Mouse (Mus musculus): ENCODE measurements at regions not wholly inside any gene's neighbourhood (a gene's known extent, or its start where the extent isn't known, plus 50 kb on each side); places are given as distances from the start of the nearest gene placed in this dataset.

- Histone ChIP-seq H3K9ac (replicated peaks; ENCODE audit: low read length) (no peak overlapping the region), H3K4me1 (ENCODE audit: insufficient read depth, low read length) (no peaks in the 10 kb centered on the region), H3K4me3 (ENCODE audit: low read length) (no peak overlapping the region), H3K27ac (no peak overlapping the region), H3K36me3 (ENCODE audit: insufficient read depth, low read length) (no peaks in the 10 kb centered on the region), H3K4me2 (ENCODE audit: low read depth, low read length) (no peak overlapping the region), H3K9me3 (ENCODE audit: low read length) (no peaks in the 10 kb centered on the region), H3K27me3 (ENCODE audit: insufficient read depth, low read length) (no peaks in the 10 kb centered on the region)
- ATAC-seq (no peak), DNase-seq (ENCODE audit: low spot score) (no peak)
- no peak for TF ChIP-seq CTCF (IDR thresholded peaks at IDR 0.05; ENCODE audit: low read depth)
- WGBS: 75% methylated on average over 1 of the region's 1 CpGs
Measured at GRCm38 (mm10) chr7:63313096-63313495, 100.7 kb upstream of the Chrna7 start.

- no peak overlapping the region for H3K9ac ChIP-seq (replicated peaks; ENCODE audit: low read length)
- H3K27ac ChIP-seq: no peak overlapping the region
- DNase-seq (ENCODE audit: low spot score) (peak; percentile 77), ATAC-seq (peak; percentile 61)
- no peaks in the 10 kb centered on the region for H3K36me3 ChIP-seq (ENCODE audit: insufficient read depth, low read length)
- no peaks in the 10 kb centered on the region for H3K4me1 ChIP-seq (ENCODE audit: insufficient read depth, low read length)
- H3K4me3 ChIP-seq (ENCODE audit: low read length): no peak overlapping the region
- H3K4me2 ChIP-seq (ENCODE audit: low read depth, low read length): no peak overlapping the region
- no peaks in the 10 kb centered on the region for H3K9me3 ChIP-seq (ENCODE audit: low read length)
- WGBS: 2% methylated on average over 2 of the region's 2 CpGs
- TF ChIP-seq CTCF (IDR thresholded peaks at IDR 0.05; ENCODE audit: low read depth): peak; percentile 91
- H3K27me3 ChIP-seq (ENCODE audit: insufficient read depth, low read length): no peaks in the 10 kb centered on the region
Measured at GRCm38 (mm10) chr7:63319594-63319993, 107.2 kb upstream of the Chrna7 start.

GRCm38 (mm10) chr7:63321171-63321570, 108.8 kb upstream of the Chrna7 start:
- ATAC-seq (no peak), DNase-seq (ENCODE audit: low spot score) (no peak)
- Histone ChIP-seq H3K36me3 (ENCODE audit: insufficient read depth, low read length) (no peaks in the 10 kb centered on the region), H3K9me3 (ENCODE audit: low read length) (no peaks in the 10 kb centered on the region), H3K4me1 (ENCODE audit: insufficient read depth, low read length) (no peaks in the 10 kb centered on the region), H3K9ac (replicated peaks; ENCODE audit: low read length) (no peak overlapping the region), H3K27ac (no peak overlapping the region), H3K4me2 (ENCODE audit: low read depth, low read length) (no peak overlapping the region), H3K27me3 (ENCODE audit: insufficient read depth, low read length) (no peaks in the 10 kb centered on the region), H3K4me3 (ENCODE audit: low read length) (no peak overlapping the region)
- TF ChIP-seq CTCF (IDR thresholded peaks at IDR 0.05; ENCODE audit: low read depth): no peak
- 80% methylated on average over 5 of the region's 5 CpGs for WGBS

GRCm38 (mm10) chr7:63321951-63322710, 109.8 kb upstream of the Chrna7 start:
- Histone ChIP-seq H3K9me3 (ENCODE audit: low read length) (no peaks in the 10 kb centered on the region), H3K4me1 (ENCODE audit: insufficient read depth, low read length) (no peaks in the 10 kb centered on the region), H3K27me3 (ENCODE audit: insufficient read depth, low read length) (no peaks in the 10 kb centered on the region), H3K9ac (replicated peaks; ENCODE audit: low read length) (no peak overlapping the region), H3K4me2 (ENCODE audit: low read depth, low read length) (no peak overlapping the region), H3K36me3 (ENCODE audit: insufficient read depth, low read length) (no peaks in the 10 kb centered on the region), H3K4me3 (ENCODE audit: low read length) (no peak overlapping the region), H3K27ac (no peak overlapping the region)
- TF ChIP-seq CTCF (IDR thresholded peaks at IDR 0.05; ENCODE audit: low read depth): peak; percentile 96
- 33% methylated on average over 11 of the region's 11 CpGs for WGBS
- peak; percentile 93 for DNase-seq (ENCODE audit: low spot score)
- ATAC-seq: peak; percentile 74

GRCm38 (mm10) chr7:63335146-63335545, 109.4 kb upstream of the Otud7a start:
- ATAC-seq: no peak
- peak; percentile 81 for TF ChIP-seq CTCF (IDR thresholded peaks at IDR 0.05; ENCODE audit: low read depth)
- Histone ChIP-seq H3K4me2 (ENCODE audit: low read depth, low read length) (no peak overlapping the region), H3K9me3 (ENCODE audit: low read length) (no peaks in the 10 kb centered on the region), H3K27ac (no peak overlapping the region), H3K4me1 (ENCODE audit: insufficient read depth, low read length) (no peaks in the 10 kb centered on the region), H3K36me3 (ENCODE audit: insufficient read depth, low read length) (no peaks in the 10 kb centered on the region), H3K27me3 (ENCODE audit: insufficient read depth, low read length) (no peaks in the 10 kb centered on the region), H3K9ac (replicated peaks; ENCODE audit: low read length) (no peak overlapping the region), H3K4me3 (ENCODE audit: low read length) (no peak overlapping the region)
- peak; percentile 76 for DNase-seq (ENCODE audit: low spot score)
- 47% methylated on average over 1 of the region's 1 CpGs for WGBS

- TF ChIP-seq CTCF (IDR thresholded peaks at IDR 0.05; ENCODE audit: low read depth): no peak
- Histone ChIP-seq H3K27ac (no peak overlapping the region), H3K4me2 (ENCODE audit: low read depth, low read length) (no peak overlapping the region), H3K36me3 (ENCODE audit: insufficient read depth, low read length) (no peaks in the 10 kb centered on the region), H3K9ac (replicated peaks; ENCODE audit: low read length) (no peak overlapping the region), H3K27me3 (ENCODE audit: insufficient read depth, low read length) (no peaks in the 10 kb centered on the region), H3K9me3 (ENCODE audit: low read length) (no peaks in the 10 kb centered on the region), H3K4me1 (ENCODE audit: insufficient read depth, low read length) (no peaks in the 10 kb centered on the region), H3K4me3 (ENCODE audit: low read length) (no peak overlapping the region)
- 68% methylated on average over 3 of the region's 3 CpGs for WGBS
- no peak for ATAC-seq
- no peak for DNase-seq (ENCODE audit: low spot score)
Measured at GRCm38 (mm10) chr7:63336072-63336471, 108.5 kb upstream of the Otud7a start.

GRCm38 (mm10) chr7:63341716-63342115, 102.8 kb upstream of the Otud7a start:
- no peak for TF ChIP-seq CTCF (IDR thresholded peaks at IDR 0.05; ENCODE audit: low read depth)
- no peaks in the 10 kb centered on the region for H3K27me3 ChIP-seq (ENCODE audit: insufficient read depth, low read length)
- H3K9me3 ChIP-seq (ENCODE audit: low read length): no peaks in the 10 kb centered on the region
- H3K9ac ChIP-seq (replicated peaks; ENCODE audit: low read length): no peak overlapping the region
- no peak overlapping the region for H3K4me2 ChIP-seq (ENCODE audit: low read depth, low read length)
- no peaks in the 10 kb centered on the region for H3K4me1 ChIP-seq (ENCODE audit: insufficient read depth, low read length)
- ATAC-seq (no peak), DNase-seq (ENCODE audit: low spot score) (no peak)
- WGBS: 84% methylated on average over 4 of the region's 4 CpGs
- no peak overlapping the region for H3K27ac ChIP-seq
- H3K36me3 ChIP-seq (ENCODE audit: insufficient read depth, low read length): no peaks in the 10 kb centered on the region
- H3K4me3 ChIP-seq (ENCODE audit: low read length): no peak overlapping the region
